ENCODE assay signal across 22 mouse cellular contexts in the genomic region with DNA sequence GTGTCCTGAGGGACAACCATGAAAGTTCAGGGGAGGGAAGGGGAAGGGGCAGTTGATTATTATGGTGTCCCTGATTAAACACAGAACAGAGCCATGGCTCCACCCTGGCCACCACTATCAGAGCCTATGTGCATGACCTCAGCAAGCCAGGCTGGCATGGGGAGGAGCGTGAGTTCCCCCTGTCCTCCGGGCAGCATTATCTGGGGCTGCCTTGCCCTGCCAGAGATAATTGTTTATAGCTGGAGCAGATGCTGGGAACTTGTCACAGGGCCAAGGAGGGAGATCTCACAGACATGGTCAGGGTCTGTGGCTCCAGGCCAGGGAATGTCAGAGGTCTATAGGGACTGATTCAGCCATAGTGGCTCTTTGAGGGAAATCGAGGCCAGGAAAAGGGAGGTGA. TPM values are rescaled to one million over a fixed set of nuclear protein-coding genes. Genes with fewer than 3 reads are reported as not detected.
A peak's percentile ranks its signal among the peaks of the same experiment; 100 is the strongest.
DNase-seq lines count a peak whose midpoint lies in the region; ATAC-seq and TF ChIP-seq lines count a peak whose summit lies in the region.
"Had no signal": no experiment of that assay in that cellular context is flagged by ENCODE, and none has a peak within 500 bp of the region (broad histone marks: within the 10 kb centered on the region; RNA-seq: fewer than 3 reads in every experiment).

No protein-coding gene starts in this region.

- peak; percentile 35; the same call in 1 of the 2 replicates for ATAC-seq in heart, embryonic 14.5 days (ENCODE audit: insufficient number of reproducible peaks, insufficient read depth, low FRiP score, low read depth)
- ATAC-seq in lung, postnatal 0 days, result peak; percentile 27; the same call in 1 of the 2 replicates
- ATAC-seq: forebrain, embryonic 15.5 days had no signal

- intact Hi-C loops in heart, postnatal 25 days (cut with DNase I), result no loop called here

- no peaks in the 10 kb centered on the region for H3K36me3 ChIP-seq in heart, embryonic 14.5 days (ENCODE audit: control insufficient read depth, insufficient read depth, low read length)
- no peaks in the 10 kb centered on the region for H3K36me3 ChIP-seq in lung, postnatal 0 days (ENCODE audit: insufficient read depth, low read length)
- no peaks in the 10 kb centered on the region for H3K36me3 ChIP-seq in macrophage (ENCODE audit: inconsistent target)
- H3K36me3 ChIP-seq: forebrain, embryonic 15.5 days; liver, embryonic 13.5 days had no signal

- 34% methylated on average over 3 of the region's 3 CpGs for WGBS in heart, embryonic 14.5 days
- 59% methylated on average over 3 of the region's 3 CpGs for WGBS in lung, postnatal 0 days
- WGBS in bone marrow, adult 2 months, result 32% methylated on average over 3 of the region's 3 CpGs
- 54% methylated on average over 3 of the region's 3 CpGs for WGBS in macrophage (ENCODE audit: missing documents)

- no peak overlapping the region for H3K4me2 ChIP-seq in heart, embryonic 14.5 days (ENCODE audit: low read length)
- no peak overlapping the region for H3K4me2 ChIP-seq in lung, postnatal 0 days (replicated peaks; ENCODE audit: low read depth, low read length)
- H3K4me2 ChIP-seq: forebrain, embryonic 15.5 days; liver, embryonic 13.5 days had no signal

- TF ChIP-seq EP300 in lung, postnatal 0 days (IDR thresholded peaks at IDR 0.05), result no peak

- H3K79me2 ChIP-seq in macrophage (ENCODE audit: inconsistent target), result no peaks in the 10 kb centered on the region

- DNase-seq in heart, postnatal 25 days (ENCODE audit: low spot score), result no peak
- DNase-seq in lung, postnatal 0 days (ENCODE audit: low spot score), result no peak
- no peak for DNase-seq in lung, postnatal 14 days
- no peak for DNase-seq in adrenal gland, postnatal 4 days (ENCODE audit: low spot score in 2 of 2)
- DNase-seq in cerebellum, adult 18-20 months, result no peak
- DNase-seq: B cell, adult 2 months; gastrocnemius, adult 2 months; liver, embryonic 13.5 days; right cerebral cortex, adult 18-20 months had no signal

- TF ChIP-seq CTCF in lung, postnatal 0 days (IDR thresholded peaks at IDR 0.05), result no peak
- no peak for TF ChIP-seq CTCF in bone marrow, adult 2 months (IDR thresholded peaks at IDR 0.05; ENCODE audit: control insufficient read depth, insufficient read depth, low read length)

- H3K27me3 ChIP-seq in heart, embryonic 14.5 days (ENCODE audit: control insufficient read depth, insufficient read depth, low read length), result no peaks in the 10 kb centered on the region
- H3K27me3 ChIP-seq in lung, postnatal 0 days (replicated peaks; ENCODE audit: insufficient read depth, low read length), result no peaks in the 10 kb centered on the region
- H3K27me3 ChIP-seq: forebrain, embryonic 15.5 days; liver, embryonic 13.5 days had no signal

- H3K9me3 ChIP-seq in heart, embryonic 14.5 days (ENCODE audit: control insufficient read depth, low read length), result no peaks in the 10 kb centered on the region
- no peaks in the 10 kb centered on the region for H3K9me3 ChIP-seq in lung, postnatal 0 days (ENCODE audit: low read length)
- H3K9me3 ChIP-seq: forebrain, embryonic 15.5 days; liver, embryonic 13.5 days had no signal

- no peak overlapping the region for H3K4me3 ChIP-seq in heart, embryonic 14.5 days (ENCODE audit: control insufficient read depth in 1 of 2, insufficient read depth in 1 of 2, low read depth in 1 of 2, low read length in 2 of 2)
- no peak overlapping the region for H3K4me3 ChIP-seq in lung, postnatal 0 days (ENCODE audit: low read depth, low read length)
- H3K4me3 ChIP-seq in bone marrow, adult 2 months (replicated peaks; ENCODE audit: control insufficient read depth, low read depth, low read length), result no peak overlapping the region
- no peak overlapping the region for H3K4me3 ChIP-seq in macrophage (ENCODE audit: inconsistent target)
- H3K4me3 ChIP-seq: forebrain, embryonic 15.5 days; gastrocnemius, adult 2 months; left cerebral cortex, adult 2 months; liver, embryonic 13.5 days; myocyte had no signal

- peaks cover 31% of the 10 kb centered on the region in 2 experiments for H3K4me1 ChIP-seq in heart, embryonic 14.5 days (ENCODE audit: control insufficient read depth in 2 of 2, insufficient read depth in 2 of 2, low read length in 2 of 2)
- peaks cover 48% of the 10 kb centered on the region for H3K4me1 ChIP-seq in lung, postnatal 0 days (ENCODE audit: insufficient read depth, low read depth, low read length)
- peaks cover 24% of the 10 kb centered on the region for H3K4me1 ChIP-seq in bone marrow, adult 2 months (ENCODE audit: control insufficient read depth, insufficient read depth, low read length)

- peak overlapping the region in 1 of 2 experiments; percentile 31; a peak in 2 of 4 replicates for H3K27ac ChIP-seq in heart, embryonic 14.5 days (replicated peaks in 1 of 2; ENCODE audit: control insufficient read depth in 1 of 2, insufficient read depth in 1 of 2, low read depth in 2 of 2, low read length in 2 of 2)
- H3K27ac ChIP-seq in lung, postnatal 0 days (ENCODE audit: low read length), result peak overlapping the region; percentile 38; the same call in 1 of the 2 replicates
- H3K27ac ChIP-seq in bone marrow, adult 2 months (ENCODE audit: control insufficient read depth, insufficient read depth, low read depth, low read length, poor library complexity), result peak overlapping the region; percentile 88
- H3K27ac ChIP-seq in macrophage, result 0 out of 2 replicates have a peak overlapping the region, but pooled peaks have one; percentile 15
- H3K27ac ChIP-seq: forebrain, embryonic 15.5 days; gastrocnemius, adult 2 months; left cerebral cortex, adult 2 months had no signal

- H3K9ac ChIP-seq in heart, embryonic 14.5 days (ENCODE audit: low read length), result no peak overlapping the region
- no peak overlapping the region for H3K9ac ChIP-seq in lung, postnatal 0 days (replicated peaks; ENCODE audit: low read depth)
- H3K9ac ChIP-seq: forebrain, embryonic 15.5 days; liver, embryonic 13.5 days had no signal

- TF ChIP-seq POLR2A in bone marrow, adult 2 months (IDR thresholded peaks at IDR 0.05; ENCODE audit: borderline replicate concordance, control insufficient read depth, low read depth, low read length), result no peak

RNA-seq across cellular contexts. Expression of gene Egfl7, which starts 29.0 kb away (rescaled TPM):
- 161 and 177 TPM in 2 replicates for polyA plus RNA-seq in heart, embryonic 14.5 days (2014; fragmentation: Nextera tagmentation; extraction: Ambion mirVana)
- 100 to 1,000 TPM; 149 to 179 TPM for total RNA-seq in heart, postnatal 25 days (2021)
- polyA plus RNA-seq in lung, postnatal 0 days (2015; fragmentation: Nextera tagmentation; extraction: Ambion mirVana), result 412 and 467 TPM in 2 replicates
- 91.0 and 128 TPM in 2 replicates for polyA plus RNA-seq in bone marrow, adult 2 months (2011; ENCODE audit: insufficient read depth, insufficient read length, low replicate concordance, missing spikeins)
- 1 to 10 TPM in 2 of 26 experiments, under 1 TPM in 1, not detected in 23; 0.98 to 2.8 (median 2.1) TPM for total RNA-seq in macrophage (2018; cell fraction: chromatin; rRNA removed)
- total RNA-seq in macrophage (2018; cell fraction: cytosol; rRNA removed), result 1 to 10 TPM in 5 of 26 experiments, under 1 TPM in 18, not detected in 3; 0.17 to 1.6 (median 0.71) TPM
- total RNA-seq in macrophage (2018; cell fraction: nucleus; rRNA removed), result 1 to 10 TPM in 4 of 26 experiments, under 1 TPM in 1, not detected in 21; 0.59 to 2.7 (median 1.3) TPM
- polyA plus RNA-seq in macrophage (2018), result 0.33 to 1.4 TPM (median 1.2 TPM) in 3 replicates
- total RNA-seq in adrenal gland, postnatal 4 days (2021), result 100 to 1,000 TPM; 265 to 295 TPM

RNA-seq across cellular contexts. Expression of gene Notch1, which starts 34.3 kb away (rescaled TPM):
- 21.2 and 21.6 TPM in 2 replicates for polyA plus RNA-seq in heart, embryonic 14.5 days (2014; fragmentation: Nextera tagmentation; extraction: Ambion mirVana)
- 10 to 100 TPM; 27.5 to 32.3 TPM for total RNA-seq in heart, postnatal 25 days (2021)
- 11.8 and 14.7 TPM in 2 replicates for polyA plus RNA-seq in lung, postnatal 0 days (2015; fragmentation: Nextera tagmentation; extraction: Ambion mirVana)
- 21.8 and 36.9 TPM in 2 replicates for polyA plus RNA-seq in bone marrow, adult 2 months (2011; ENCODE audit: insufficient read depth, insufficient read length, low replicate concordance, missing spikeins)
- 100 to 1,000 TPM in 11 of 26 experiments, 10 to 100 TPM in 15; 44.2 to 406 (median 95.6) TPM for total RNA-seq in macrophage (2018; cell fraction: chromatin; rRNA removed)
- total RNA-seq in macrophage (2018; cell fraction: cytosol; rRNA removed), result 10 to 100 TPM in 25 of 26 experiments, 1 to 10 TPM in 1; 7.8 to 71.2 (median 19.0) TPM
- 100 to 1,000 TPM in 4 of 26 experiments, 10 to 100 TPM in 22; 40.8 to 409 (median 59.9) TPM for total RNA-seq in macrophage (2018; cell fraction: nucleus; rRNA removed)
- polyA plus RNA-seq in macrophage (2018), result 7.4 to 12.5 TPM (median 11.5 TPM) in 3 replicates
- total RNA-seq in adrenal gland, postnatal 4 days (2021), result 10 to 100 TPM; 35.1 to 48.7 TPM

RNA-seq across cellular contexts. Expression of gene Gm20532, which starts 35.7 kb away (rescaled TPM):
- not detected in 2 replicates for polyA plus RNA-seq in heart, embryonic 14.5 days (2014; fragmentation: Nextera tagmentation; extraction: Ambion mirVana)
- not detected for total RNA-seq in heart, postnatal 25 days (2021)
- polyA plus RNA-seq in lung, postnatal 0 days (2015; fragmentation: Nextera tagmentation; extraction: Ambion mirVana), result not detected in 2 replicates
- polyA plus RNA-seq in bone marrow, adult 2 months (2011; ENCODE audit: insufficient read depth, insufficient read length, low replicate concordance, missing spikeins), result not detected in 2 replicates
- not detected for total RNA-seq in macrophage (2018; cell fraction: chromatin; rRNA removed)
- total RNA-seq in macrophage (2018; cell fraction: cytosol; rRNA removed), result under 1 TPM in 1 of 26 experiments, not detected in 25; 0.14 TPM
- not detected for total RNA-seq in macrophage (2018; cell fraction: nucleus; rRNA removed)
- polyA plus RNA-seq in macrophage (2018), result 0.22 TPM in 1 of 3 replicates, not detected in the others
- not detected for total RNA-seq in adrenal gland, postnatal 4 days (2021)
- total RNA-seq: adrenal gland, postnatal 25 days; ES-E14; gastrocnemius, adult 2 months; heart, adult 18-20 months; layer of hippocampus, adult 18-20 months; left cerebral cortex, adult 2 months had no signal
- polyA plus RNA-seq: cortical plate, adult 2 months; forebrain, embryonic 15.5 days; kidney, embryonic 14.5 days; liver, embryonic 13.5 days; myocyte; spleen, adult 2 months had no signal

RNA-seq across cellular contexts. Expression of gene Agpat2, which starts 53.4 kb away (rescaled TPM):
- polyA plus RNA-seq in heart, embryonic 14.5 days (2014; fragmentation: Nextera tagmentation; extraction: Ambion mirVana), result 24.0 and 24.7 TPM in 2 replicates
- total RNA-seq in heart, postnatal 25 days (2021), result 10 to 100 TPM; 49.7 to 51.6 TPM
- 59.5 and 72.8 TPM in 2 replicates for polyA plus RNA-seq in lung, postnatal 0 days (2015; fragmentation: Nextera tagmentation; extraction: Ambion mirVana)
- 10.6 and 32.5 TPM in 2 replicates for polyA plus RNA-seq in bone marrow, adult 2 months (2011; ENCODE audit: insufficient read depth, insufficient read length, low replicate concordance, missing spikeins)
- 10 to 100 TPM in 14 of 26 experiments, 1 to 10 TPM in 12; 2.1 to 27.3 (median 10.4) TPM for total RNA-seq in macrophage (2018; cell fraction: chromatin; rRNA removed)
- total RNA-seq in macrophage (2018; cell fraction: cytosol; rRNA removed), result 10 to 100 TPM; 15.1 to 41.4 (median 22.9) TPM
- total RNA-seq in macrophage (2018; cell fraction: nucleus; rRNA removed), result 10 to 100 TPM in 20 of 26 experiments, 1 to 10 TPM in 6; 6.4 to 27.3 (median 13.7) TPM
- 26.9 to 35.7 TPM (median 35.5 TPM) in 3 replicates for polyA plus RNA-seq in macrophage (2018)
- 100 to 1,000 TPM; 121 to 156 TPM for total RNA-seq in adrenal gland, postnatal 4 days (2021)

Comparison
In these comparisons a context has a peak if more than half of its experiments do, and no peak if none do; other contexts are left out.
1. RNA of gene Egfl7, which starts 29.0 kb away (polyA plus RNA-seq): 412 to 467 TPM in lung, postnatal 0 days, 161 to 177 TPM in heart, embryonic 14.5 days and 91.0 to 128 TPM in bone marrow, adult 2 months; 0.33 to 1.4 TPM in macrophage; every median in the first group is over 10 times any median in the second.